Mouse (Mus musculus) cerebellum, adult (tissue): ENCODE results near the gene Sh3pxd2a.

Source experiments
- ATAC-seq: cut with Nextera tagmentation; 2 replicates; pipeline ENCODE4 v1.9.2; 2017; ENCODE audit warnings: mild to moderate bottlenecking, moderate library complexity, mixed read lengths; ENCODE audit not compliant: insufficient number of reproducible peaks, low FRiP score, low TSS enrichment

Gene Sh3pxd2a

DNA sequence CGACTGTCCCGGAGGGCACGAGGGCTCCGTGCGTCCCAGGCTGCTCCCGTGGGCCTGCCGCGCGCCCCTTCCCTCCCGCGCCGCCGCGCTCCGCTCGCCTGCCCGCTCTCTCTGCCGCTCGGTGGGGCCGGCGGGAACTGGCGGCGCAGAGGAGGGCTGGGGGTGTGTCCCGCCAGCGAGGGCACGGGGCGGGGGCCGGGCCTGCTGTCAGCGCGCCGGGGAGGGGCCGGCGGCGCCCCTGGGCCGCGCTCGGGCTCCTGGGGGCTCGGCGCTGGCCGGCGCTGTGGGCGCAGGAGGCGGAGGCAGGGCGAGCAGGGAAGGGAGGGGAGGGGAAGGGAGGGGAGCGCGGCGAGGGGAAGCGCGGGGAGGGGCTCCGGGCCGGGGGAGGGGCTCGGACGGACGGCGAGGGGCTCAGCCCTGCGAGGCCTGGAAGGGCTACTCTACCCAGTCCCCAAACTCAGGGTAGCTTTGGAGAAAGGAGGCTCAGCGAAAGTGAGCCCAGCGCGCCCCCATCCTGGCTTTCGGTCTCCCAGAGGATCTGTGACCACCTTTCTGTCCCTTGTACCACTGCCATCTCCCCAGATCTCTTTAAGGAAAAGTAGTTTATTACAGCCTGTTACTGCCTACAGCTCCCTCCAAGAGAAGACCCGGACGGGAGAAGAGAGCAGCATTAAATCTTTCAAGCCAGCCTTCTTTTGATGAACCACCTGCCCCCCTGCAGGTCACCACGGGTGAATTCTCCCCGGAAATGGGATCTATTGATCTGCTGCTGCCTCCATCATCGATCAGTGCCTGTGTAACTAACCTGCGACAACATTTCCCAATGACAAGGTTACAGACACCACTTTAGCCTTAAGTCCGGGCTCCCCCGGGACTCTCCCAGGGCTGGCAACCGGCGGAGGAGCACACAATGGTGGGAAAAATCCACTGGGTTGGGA, at the start of gene Sh3pxd2a:
Gene Sh3pxd2a, minus strand, starts transcription at position 98 of the 938 bp plus-strand sequence.
- ATAC-seq = no peak

- no peak for ATAC-seq
Observed at GRCm38 (mm10) chr19:47513618-47513897, 49.4 kb upstream of the Sh3pxd2a start.

- no peak for ATAC-seq
Observed at GRCm38 (mm10) chr19:47512794-47513617, 48.8 kb upstream of the Sh3pxd2a start.

GRCm38 (mm10) chr19:47511958-47512357, 47.8 kb upstream of the Sh3pxd2a start:
- ATAC-seq = no peak

GRCm38 (mm10) chr19:47511294-47511675, 47.1 kb upstream of the Sh3pxd2a start:
- no peak for ATAC-seq

DNA sequence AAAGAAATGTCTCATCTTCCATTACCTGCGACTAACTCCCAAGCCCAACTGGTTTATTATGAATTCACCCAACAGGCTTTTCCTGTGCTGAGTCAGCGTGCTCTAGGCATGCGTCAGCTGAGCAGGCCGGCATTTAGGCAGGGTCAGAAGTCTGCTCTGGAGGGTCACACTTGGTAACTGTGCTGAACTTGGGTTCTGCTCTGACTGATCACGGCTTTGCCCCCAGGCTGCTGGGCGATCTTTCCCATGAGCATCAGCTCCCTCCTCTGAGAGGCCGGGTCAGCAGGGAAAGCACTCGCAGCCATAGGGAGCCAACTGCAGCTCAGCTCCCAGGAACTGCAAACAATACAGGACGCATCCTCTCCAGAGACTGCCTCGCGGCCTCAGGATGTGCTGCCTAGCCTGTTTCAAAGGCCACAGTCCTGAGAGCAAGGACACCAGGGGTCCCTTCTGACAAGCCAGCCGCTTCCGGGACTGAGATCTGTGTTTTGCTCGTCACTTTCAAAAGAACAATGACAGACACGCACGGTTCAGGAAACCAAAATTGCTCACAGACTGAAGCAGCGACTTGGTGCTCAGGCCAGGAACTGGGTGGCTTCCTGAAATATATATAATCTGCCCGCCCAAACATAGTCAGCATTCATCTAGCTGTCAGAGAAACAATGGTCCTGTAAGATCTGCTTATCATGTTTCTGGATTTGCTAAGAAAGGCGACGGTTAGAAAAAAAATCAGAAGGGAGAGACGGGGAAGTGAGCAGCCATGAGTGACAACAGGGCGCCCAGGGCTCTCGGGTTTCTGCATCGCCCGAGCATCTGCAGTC, 46.5 kb upstream of the Sh3pxd2a start:
- no peak for ATAC-seq

DNA sequence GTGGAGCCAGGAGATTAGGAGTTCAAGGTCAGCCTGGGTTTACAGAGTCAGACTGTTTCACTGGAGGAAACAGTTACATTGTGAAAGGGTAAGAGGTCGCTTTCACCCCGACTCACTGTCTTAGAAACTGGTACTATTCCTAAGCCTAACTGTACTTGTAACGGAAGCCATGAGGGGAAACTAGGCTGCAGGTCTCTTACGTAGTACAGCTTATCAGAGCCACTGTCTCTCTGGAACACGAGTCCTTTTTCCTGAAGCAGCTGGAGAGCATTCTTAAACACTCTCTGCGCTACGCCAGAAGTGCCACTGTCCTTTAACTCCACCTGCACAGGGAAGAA, 45.9 kb upstream of the Sh3pxd2a start:
- ATAC-seq = no peak

DNA sequence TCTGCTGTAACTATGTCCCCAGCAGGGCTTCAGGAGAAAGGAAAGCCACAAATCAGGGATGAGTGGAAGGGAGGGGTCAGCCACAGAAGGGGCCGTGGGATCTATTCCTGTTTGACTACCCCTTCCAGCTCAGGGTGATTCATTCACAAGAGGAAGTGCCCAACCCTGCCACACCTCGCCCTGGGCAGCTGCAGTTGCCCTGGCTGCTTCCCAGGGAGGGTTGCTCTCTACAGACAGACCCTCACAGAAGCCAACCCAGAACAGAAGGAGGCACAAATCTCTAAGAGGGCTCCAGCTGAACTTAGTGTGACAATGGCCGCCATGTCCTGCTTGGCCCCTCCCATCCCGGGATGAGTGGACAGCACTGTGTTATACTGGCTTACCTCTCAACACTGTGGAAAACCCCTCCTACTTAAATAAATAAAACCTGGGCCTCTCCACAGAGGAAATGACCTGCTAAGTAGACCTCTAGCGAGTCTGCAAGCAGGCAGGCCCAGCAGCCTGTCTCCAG, 44.6 kb upstream of the Sh3pxd2a start:
- no peak for ATAC-seq

DNA sequence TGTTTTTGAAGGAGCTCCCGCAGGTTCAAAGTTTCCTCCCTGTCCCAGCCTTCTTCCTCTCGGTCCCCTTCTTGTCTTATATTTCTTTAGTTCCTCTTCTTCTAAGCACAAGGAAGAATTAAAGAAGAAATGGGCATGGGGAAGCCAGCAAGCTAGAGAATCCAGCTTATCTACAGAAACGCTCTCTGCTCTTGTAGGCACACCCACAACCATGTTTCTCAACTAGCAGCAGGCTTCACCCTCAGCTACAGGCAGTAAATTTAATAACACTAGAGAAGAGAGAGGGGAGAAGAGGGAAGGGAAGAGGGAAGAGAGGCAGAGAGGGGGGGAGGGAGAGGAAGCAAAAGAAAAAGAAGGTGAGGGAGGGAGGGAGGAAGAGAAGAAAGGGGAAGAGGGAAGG, 44.0 kb upstream of the Sh3pxd2a start:
- ATAC-seq = no peak

DNA sequence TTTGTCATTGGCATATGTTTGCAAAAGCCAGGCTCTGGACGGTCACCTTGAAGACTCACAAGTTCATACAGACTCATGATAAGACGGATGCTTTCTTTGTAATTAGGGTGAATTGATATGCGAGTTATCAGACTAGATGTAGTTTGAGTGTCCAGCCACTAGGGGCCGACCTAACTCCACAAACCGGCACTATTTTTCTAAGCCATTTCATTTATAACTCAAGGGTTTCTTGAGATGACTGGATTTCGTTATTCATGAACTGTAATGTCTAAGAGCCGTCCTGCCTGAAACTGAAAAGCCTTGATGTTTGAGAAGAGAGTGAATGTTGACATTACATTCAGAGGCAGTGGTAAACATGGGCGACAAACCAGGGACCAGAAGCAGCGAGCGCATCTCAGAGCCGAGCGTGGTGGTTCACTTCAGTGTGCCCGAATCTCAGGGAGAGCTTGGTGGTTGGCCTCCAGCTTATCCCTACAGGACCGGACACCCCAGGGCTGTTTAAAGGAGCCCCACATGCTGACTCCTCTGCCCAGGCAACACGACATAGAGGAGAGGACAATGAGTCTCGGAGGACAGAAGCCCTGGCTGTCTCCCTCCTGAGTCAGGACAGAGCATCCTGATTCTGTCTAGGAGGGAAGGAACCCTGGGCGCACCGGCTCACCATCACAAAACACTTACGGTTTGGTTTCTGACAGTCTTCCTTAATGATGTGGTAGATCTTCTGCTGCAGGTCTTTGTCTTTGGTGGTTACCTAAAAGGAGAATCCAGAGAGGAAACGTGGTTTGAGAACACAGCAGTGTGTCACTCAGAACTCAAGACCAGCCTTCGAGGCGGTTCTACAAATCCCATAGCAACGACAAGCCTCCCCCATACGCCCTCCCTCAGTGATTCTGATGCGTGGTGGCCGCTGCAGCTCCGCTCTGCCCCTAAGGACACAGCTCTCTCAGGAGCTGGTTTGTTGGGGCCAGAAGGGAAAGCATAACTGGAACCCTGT, 43.2 kb upstream of the Sh3pxd2a start:
- ATAC-seq = 0 out of 2 replicates have a peak, but pooled peaks have one; percentile 42

DNA sequence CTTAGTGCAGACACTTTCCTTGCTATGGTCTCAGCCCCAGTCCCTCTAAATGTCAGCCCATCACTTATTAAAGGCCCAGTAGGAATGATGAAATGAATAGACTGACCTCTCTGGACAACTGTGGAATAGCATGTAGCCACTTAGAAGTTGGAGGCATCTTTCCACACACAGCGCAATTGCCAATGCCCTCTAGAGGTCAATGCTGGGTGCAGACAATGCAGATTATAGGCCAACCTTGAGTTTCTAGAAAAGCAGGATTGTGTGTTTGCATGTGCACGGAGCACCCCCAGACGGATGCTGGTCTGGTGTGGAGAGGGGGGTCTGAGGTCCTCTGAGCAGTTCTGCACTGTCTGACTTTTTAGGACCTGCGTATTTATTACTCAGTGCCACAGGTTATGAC, 39.4 kb upstream of the Sh3pxd2a start:
- 0 out of 2 replicates have a peak, but pooled peaks have one; percentile 27 for ATAC-seq

GRCm38 (mm10) chr19:47502563-47502962, 38.4 kb upstream of the Sh3pxd2a start:
- no peak for ATAC-seq

- no peak for ATAC-seq
Observed at GRCm38 (mm10) chr19:47500389-47501011, 36.3 kb upstream of the Sh3pxd2a start.

DNA sequence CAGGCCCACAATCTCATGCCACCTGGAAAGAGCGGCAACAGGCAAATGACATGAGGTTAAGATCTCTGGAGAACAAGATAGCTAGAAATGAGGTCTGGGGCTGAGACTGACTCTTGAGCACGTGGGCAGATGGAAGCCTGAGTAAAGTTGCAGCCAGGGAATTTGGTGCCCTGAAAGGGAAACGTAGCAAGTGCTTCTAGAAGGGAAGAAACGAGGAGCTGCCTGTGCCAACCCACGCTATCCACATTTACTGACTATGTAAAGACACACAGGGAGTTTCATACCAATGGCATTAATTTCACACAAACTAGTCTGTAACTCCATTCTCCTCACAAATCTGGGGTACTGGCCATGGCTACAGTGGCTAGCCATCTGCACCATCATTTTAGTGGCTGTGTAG, 35.6 kb upstream of the Sh3pxd2a start:
- no peak for ATAC-seq

GRCm38 (mm10) chr19:47498942-47499341, 34.7 kb upstream of the Sh3pxd2a start:
- ATAC-seq = no peak

DNA sequence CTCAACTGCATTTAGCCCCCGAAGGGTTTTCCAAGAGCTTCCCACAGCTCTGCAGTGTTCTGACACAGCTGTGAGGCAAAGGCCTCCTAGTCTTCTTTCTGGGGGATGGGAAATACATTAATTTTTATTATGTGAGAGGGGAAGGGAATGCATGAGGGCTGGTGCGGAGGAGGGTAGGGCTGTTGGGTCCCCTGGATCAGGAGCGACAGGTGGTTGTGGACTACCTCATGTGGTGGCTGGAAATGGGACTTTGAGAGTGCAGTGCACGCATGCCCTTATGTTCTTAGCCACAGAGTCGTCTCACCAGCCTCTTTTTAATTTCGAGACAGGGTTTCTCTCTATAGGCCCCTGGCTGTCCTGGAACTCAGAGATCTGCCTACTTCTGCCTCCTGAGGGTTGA, 33.5 kb upstream of the Sh3pxd2a start:
- no peak for ATAC-seq

DNA sequence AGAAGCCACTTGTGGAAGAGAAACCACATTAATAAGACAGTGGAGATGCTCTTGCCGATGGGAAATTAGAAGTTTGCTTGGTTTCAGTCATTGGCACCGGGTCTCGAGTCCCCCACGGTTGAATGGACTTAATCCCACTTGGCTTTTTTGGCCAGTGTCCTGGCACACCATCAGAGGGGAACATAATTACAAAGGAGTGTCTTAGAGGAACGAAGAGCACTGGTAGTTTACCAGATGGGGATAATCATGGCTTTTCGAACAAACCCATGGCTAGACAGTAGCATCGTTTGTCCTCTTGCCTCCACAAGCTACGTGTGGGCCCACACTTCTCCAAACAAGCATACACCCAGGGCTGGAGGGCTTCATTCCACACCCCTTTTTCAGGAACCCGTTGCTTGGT, 33.1 kb upstream of the Sh3pxd2a start:
- no peak for ATAC-seq

- no peak for ATAC-seq
Observed at GRCm38 (mm10) chr19:47493017-47493997, 29.1 kb upstream of the Sh3pxd2a start.
